In the genomic region with DNA sequence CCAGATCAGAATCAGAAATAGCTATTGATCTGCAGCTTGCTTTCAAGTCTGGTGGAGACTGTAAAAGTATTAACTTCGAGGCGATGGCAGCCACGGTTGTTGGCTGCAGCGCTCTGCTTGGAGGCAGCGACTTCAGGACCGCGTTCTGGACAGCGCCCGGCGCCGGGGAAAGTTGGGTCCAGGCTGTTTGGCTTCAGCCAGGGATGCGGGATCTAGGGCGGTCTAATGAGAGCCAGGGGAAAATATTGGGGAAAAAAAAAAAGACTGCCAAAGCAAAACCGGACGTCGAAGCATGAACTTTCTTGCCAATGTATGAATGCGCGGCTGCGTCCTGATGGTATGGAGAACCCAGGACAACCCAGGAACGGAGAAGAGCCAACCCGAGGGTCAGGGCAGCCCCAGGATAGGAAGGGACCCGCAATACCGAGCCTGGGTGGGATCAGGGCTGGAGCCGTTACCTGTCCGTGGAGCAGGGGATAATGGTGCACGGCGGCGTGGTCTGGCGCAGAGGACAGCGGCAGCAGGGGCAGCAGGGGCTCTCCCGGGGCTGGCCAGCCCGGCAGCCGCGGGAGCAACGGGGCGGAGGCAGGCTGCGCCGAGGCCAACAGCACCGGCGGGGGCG, we compare ENCODE assay signal across 8 mouse cellular contexts. TPM values are rescaled to one million over a fixed set of nuclear protein-coding genes. Genes with fewer than 3 reads are reported as not detected.
A peak's percentile ranks its signal among the peaks of the same experiment; 100 is the strongest.
DNase-seq lines count a peak whose midpoint lies in the region; ATAC-seq and TF ChIP-seq lines count a peak whose summit lies in the region.

No protein-coding gene starts in this region.

- no peak overlapping the region for H3K27ac ChIP-seq in lung, embryonic 14.5 days (ENCODE audit: low read depth)
- no peak overlapping the region for H3K27ac ChIP-seq in heart, embryonic 12.5 days (ENCODE audit: poor library complexity, severe bottlenecking)
- H3K27ac ChIP-seq in kidney, embryonic 14.5 days (ENCODE audit: low read depth, low read length) = no peak overlapping the region
- no peak overlapping the region for H3K27ac ChIP-seq in lung, postnatal 0 days (ENCODE audit: low read length)
- no peak overlapping the region for H3K27ac ChIP-seq in stomach, embryonic 16.5 days (ENCODE audit: low read length)

- no peak for TF ChIP-seq CTCF in lung, embryonic 14.5 days (IDR thresholded peaks at IDR 0.05; ENCODE audit: low read depth)
- no peak for TF ChIP-seq CTCF in lung, postnatal 0 days (IDR thresholded peaks at IDR 0.05)

- no peak overlapping the region for H3K9ac ChIP-seq in lung, embryonic 14.5 days
- H3K9ac ChIP-seq in heart, embryonic 12.5 days = peak overlapping the region; percentile 24; the same call in 1 of the 2 replicates
- peak overlapping the region; percentile 29; the same call in 1 of the 2 replicates for H3K9ac ChIP-seq in kidney, embryonic 14.5 days (ENCODE audit: low read depth, low read length)
- H3K9ac ChIP-seq in lung, postnatal 0 days (replicated peaks; ENCODE audit: low read depth) = no peak overlapping the region
- H3K9ac ChIP-seq in stomach, embryonic 16.5 days (ENCODE audit: low read length) = no peak overlapping the region

- peak; percentile 89 for DNase-seq in lung, embryonic 14.5 days
- no peak for DNase-seq in lung, postnatal 36 days
- DNase-seq in cerebellum, adult 9-11 months = peak; percentile 14
- DNase-seq in lung, postnatal 0 days (ENCODE audit: low spot score) = peak; percentile 47

- TF ChIP-seq EP300 in lung, postnatal 0 days (IDR thresholded peaks at IDR 0.05) = no peak

- peaks cover 4% of the 10 kb centered on the region; the same call in 1 of the 2 replicates for H3K4me1 ChIP-seq in lung, embryonic 14.5 days (ENCODE audit: insufficient read depth)
- peaks cover 13% of the 10 kb centered on the region for H3K4me1 ChIP-seq in heart, embryonic 12.5 days (replicated peaks)
- peaks cover 9% of the 10 kb centered on the region; the same call in 1 of the 2 replicates for H3K4me1 ChIP-seq in kidney, embryonic 14.5 days (ENCODE audit: control insufficient read depth, insufficient read depth, low read length)
- peaks cover 7% of the 10 kb centered on the region; the same call in 1 of the 2 replicates for H3K4me1 ChIP-seq in lung, postnatal 0 days (ENCODE audit: insufficient read depth, low read depth, low read length)
- H3K4me1 ChIP-seq in stomach, embryonic 16.5 days (ENCODE audit: control insufficient read depth, insufficient read depth, low read length) = peaks cover 15% of the 10 kb centered on the region

- peak overlapping the region; percentile 92 for H3K4me2 ChIP-seq in lung, embryonic 14.5 days
- H3K4me2 ChIP-seq in heart, embryonic 12.5 days = peak overlapping the region; percentile 94
- H3K4me2 ChIP-seq in kidney, embryonic 14.5 days (replicated peaks; ENCODE audit: low read depth, low read length) = peak overlapping the region; percentile 99
- peak overlapping the region; percentile 51 for H3K4me2 ChIP-seq in lung, postnatal 0 days (replicated peaks; ENCODE audit: low read depth, low read length)
- H3K4me2 ChIP-seq in stomach, embryonic 16.5 days (ENCODE audit: low read depth, low read length) = peak overlapping the region; percentile 65

- under 1% methylated on average over 41 of the region's 41 CpGs for WGBS in lung, embryonic 14.5 days
- WGBS in heart, embryonic 12.5 days = under 1% methylated on average over 41 of the region's 41 CpGs
- WGBS in kidney, embryonic 14.5 days = under 1% methylated on average over 36 of the region's 41 CpGs
- under 1% methylated on average over 30 of the region's 41 CpGs for WGBS in lung, postnatal 0 days
- WGBS in stomach, embryonic 16.5 days = 1% methylated on average over 40 of the region's 41 CpGs

- peaks cover 40% of the 10 kb centered on the region for H3K27me3 ChIP-seq in lung, embryonic 14.5 days (ENCODE audit: insufficient read depth, low read length)
- H3K27me3 ChIP-seq in heart, embryonic 12.5 days (replicated peaks) = peaks cover 66% of the 10 kb centered on the region
- H3K27me3 ChIP-seq in kidney, embryonic 14.5 days (ENCODE audit: control insufficient read depth, insufficient read depth, low read length) = peaks cover 27% of the 10 kb centered on the region
- peaks cover 37% of the 10 kb centered on the region for H3K27me3 ChIP-seq in lung, postnatal 0 days (replicated peaks; ENCODE audit: insufficient read depth, low read length)
- H3K27me3 ChIP-seq in stomach, embryonic 16.5 days (ENCODE audit: control insufficient read depth, insufficient read depth, low read length) = peaks cover 44% of the 10 kb centered on the region

- no peaks in the 10 kb centered on the region for H3K9me3 ChIP-seq in lung, embryonic 14.5 days (ENCODE audit: low read depth, low read length)
- no peaks in the 10 kb centered on the region for H3K9me3 ChIP-seq in heart, embryonic 12.5 days (replicated peaks)
- no peaks in the 10 kb centered on the region for H3K9me3 ChIP-seq in kidney, embryonic 14.5 days (ENCODE audit: control insufficient read depth, low read length)
- H3K9me3 ChIP-seq in lung, postnatal 0 days (ENCODE audit: low read length) = no peaks in the 10 kb centered on the region
- H3K9me3 ChIP-seq in stomach, embryonic 16.5 days (replicated peaks; ENCODE audit: control insufficient read depth, low read length) = no peaks in the 10 kb centered on the region

- H3K36me3 ChIP-seq in lung, embryonic 14.5 days (ENCODE audit: insufficient read depth) = no peaks in the 10 kb centered on the region
- no peaks in the 10 kb centered on the region for H3K36me3 ChIP-seq in heart, embryonic 12.5 days
- no peaks in the 10 kb centered on the region for H3K36me3 ChIP-seq in kidney, embryonic 14.5 days (ENCODE audit: control insufficient read depth, insufficient read depth, low read length)
- H3K36me3 ChIP-seq in lung, postnatal 0 days (ENCODE audit: insufficient read depth, low read length) = no peaks in the 10 kb centered on the region
- H3K36me3 ChIP-seq in stomach, embryonic 16.5 days (ENCODE audit: control insufficient read depth, insufficient read depth, low read length) = no peaks in the 10 kb centered on the region

- peak overlapping the region; percentile 47 for H3K4me3 ChIP-seq in lung, embryonic 14.5 days (ENCODE audit: low read depth, low read length)
- peak overlapping the region; percentile 59 for H3K4me3 ChIP-seq in heart, embryonic 12.5 days
- peak overlapping the region; percentile 52 for H3K4me3 ChIP-seq in kidney, embryonic 14.5 days (ENCODE audit: low read length)
- H3K4me3 ChIP-seq in lung, postnatal 0 days (ENCODE audit: low read depth, low read length) = peak overlapping the region; percentile 28; the same call in 1 of the 2 replicates
- H3K4me3 ChIP-seq in stomach, embryonic 16.5 days (replicated peaks; ENCODE audit: low read length) = peak overlapping the region; percentile 39

- no peak for ATAC-seq in lung, embryonic 14.5 days (ENCODE audit: insufficient read depth)
- ATAC-seq in heart, embryonic 12.5 days (ENCODE audit: insufficient number of reproducible peaks, low FRiP score) = no peak
- ATAC-seq in kidney, embryonic 14.5 days (ENCODE audit: low FRiP score, low TSS enrichment) = 0 out of 2 replicates have a peak, but pooled peaks have one; percentile 17
- ATAC-seq in lung, postnatal 0 days = no peak
- no peak for ATAC-seq in stomach, embryonic 16.5 days (ENCODE audit: insufficient read depth, low FRiP score)
- no peak for ATAC-seq in monocyte, adult 5-6 weeks (replicated peaks; ENCODE audit: insufficient number of reproducible peaks, low FRiP score, low TSS enrichment, poor library complexity, severe bottlenecking)

RNA-seq across cellular contexts. Expression of a gene that starts 0.6 kb away (rescaled TPM):
- 0.57 and 0.88 TPM in 2 replicates for polyA plus RNA-seq in lung, embryonic 14.5 days (2014; fragmentation: Nextera tagmentation; extraction: Ambion mirVana)
- 0.42 and 0.50 TPM in 2 replicates for polyA plus RNA-seq in heart, embryonic 12.5 days (2016; fragmentation: Nextera tagmentation; extraction: Ambion mirVana)
- polyA plus RNA-seq in kidney, embryonic 14.5 days (2014; fragmentation: Nextera tagmentation; extraction: Ambion mirVana) = 0.91 and 1.5 TPM in 2 replicates
- polyA plus RNA-seq in lung, postnatal 0 days (2015; fragmentation: Nextera tagmentation; extraction: Ambion mirVana) = 0.33 and 0.38 TPM in 2 replicates
- 0.23 and 0.36 TPM in 2 replicates for polyA plus RNA-seq in stomach, embryonic 16.5 days (2015; fragmentation: Nextera tagmentation; extraction: Ambion mirVana)
- not detected in 3 replicates for total RNA-seq in monocyte, adult 5-6 weeks (2017)

Comparison
In these comparisons a context has a peak if more than half of its experiments do, and no peak if none do; other contexts are left out.
1. H3K9ac ChIP-seq: peak in heart, embryonic 12.5 days (single experiment) and kidney, embryonic 14.5 days (single experiment); none in lung, embryonic 14.5 days (single experiment), lung, postnatal 0 days (single experiment) and stomach, embryonic 16.5 days (single experiment).
2. Peak in every context shown above with its lines, with median percentiles within 50 percentile points of each other: H3K4me2 ChIP-seq and H3K4me3 ChIP-seq.